Mouse (Mus musculus): Measurements from ENCODE around the gene Exd2. TPM values are rescaled to one million over a fixed set of nuclear protein-coding genes. Genes with fewer than 3 reads are reported as not detected.

The Exd2 gene
- polyA plus RNA-seq, 1 experiment from 2014 or later: 24.9 TPM

- Histone ChIP-seq H3K36me3 (peaks cover 2% of the 10 kb centered on the region; the same call in 1 of the 2 replicates), H3K27me3 (replicated peaks) (no peaks in the 10 kb centered on the region), H3K27ac (no peak overlapping the region), H3K4me1 (no peaks in the 10 kb centered on the region), H3K9me3 (no peaks in the 10 kb centered on the region), H3K9ac (no peak overlapping the region), H3K4me2 (no peak overlapping the region), H3K4me3 (replicated peaks) (no peak overlapping the region)
- ATAC-seq (ENCODE audit: insufficient read depth, low FRiP score, low read depth): no peak
- 57% methylated on average over 1 of the region's 1 CpGs for WGBS
These were observed 37.6 kb downstream of the Exd2 start for GRCm38 (mm10) chr12:80500506-80500905.

DNA sequence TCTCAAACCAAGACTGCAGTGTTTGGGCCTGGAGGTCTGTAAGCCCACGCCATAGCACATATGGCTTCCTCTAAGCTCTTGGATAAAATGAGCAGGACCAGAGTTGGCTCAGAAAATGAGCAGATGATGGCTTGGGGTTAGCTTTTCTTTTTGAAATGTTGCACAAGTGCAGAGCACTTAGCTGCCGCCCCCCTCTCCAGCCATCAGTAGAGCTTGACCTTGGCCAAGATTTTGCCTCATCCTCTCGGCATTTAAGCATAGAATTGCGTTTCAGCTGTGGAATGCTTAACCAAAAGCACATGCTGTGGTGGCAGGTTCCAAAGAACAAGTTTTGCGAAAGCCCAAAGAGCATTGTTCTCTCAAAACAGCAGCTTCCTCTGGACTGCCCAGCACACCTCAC, 41.8 kb downstream of the Exd2 start:
- no peaks in the 10 kb centered on the region for H3K27me3 ChIP-seq (replicated peaks)
- no peak overlapping the region for H3K4me3 ChIP-seq (replicated peaks)
- no peak; the same call in 1 of the 2 replicates for ATAC-seq (ENCODE audit: insufficient read depth, low FRiP score, low read depth)
- WGBS: 72% methylated on average over 5 of the region's 5 CpGs
- peaks cover 2% of the 10 kb centered on the region; the same call in 1 of the 2 replicates for H3K36me3 ChIP-seq
- no peaks in the 10 kb centered on the region for H3K9me3 ChIP-seq
- no peak overlapping the region for H3K9ac ChIP-seq
- H3K4me2 ChIP-seq: no peak overlapping the region
- no peaks in the 10 kb centered on the region for H3K4me1 ChIP-seq
- no peak overlapping the region for H3K27ac ChIP-seq

DNA sequence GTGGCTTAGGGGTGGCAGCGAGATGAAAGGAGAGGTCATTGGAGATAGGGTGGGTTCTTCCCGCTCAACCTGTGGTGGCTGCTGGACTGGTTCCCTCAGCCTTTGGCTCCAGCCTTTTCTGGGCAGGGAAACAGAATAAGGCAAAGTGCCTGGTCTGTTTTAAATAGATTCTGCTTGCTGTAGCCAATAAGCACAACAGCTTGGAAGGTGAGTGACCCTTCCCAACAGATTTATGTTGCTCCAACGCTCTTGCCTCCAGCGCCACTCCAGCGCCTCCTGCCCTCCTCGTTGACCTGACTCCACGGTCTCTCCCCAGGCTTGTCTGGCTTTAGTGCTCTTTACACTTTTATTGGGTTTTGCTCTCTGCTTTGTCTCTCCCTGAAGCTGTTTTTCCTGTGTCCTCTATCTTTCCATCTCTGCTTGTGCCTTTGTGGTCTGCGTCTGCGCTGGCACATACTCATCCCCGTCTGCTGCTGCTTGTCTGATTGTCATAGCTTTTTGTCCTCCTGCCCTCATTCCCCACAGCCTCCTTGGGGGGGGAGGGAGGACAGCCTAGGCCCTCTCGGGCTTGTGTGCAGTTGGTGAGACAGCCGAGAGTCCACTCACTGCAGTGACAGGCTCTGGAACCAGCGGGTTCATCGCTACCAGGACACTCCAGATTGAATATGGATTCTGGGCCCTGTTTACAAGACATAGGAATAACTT, 44.3 kb downstream of the Exd2 start:
- no peaks in the 10 kb centered on the region for H3K9me3 ChIP-seq
- H3K36me3 ChIP-seq: no peaks in the 10 kb centered on the region
- no peak overlapping the region for H3K9ac ChIP-seq
- WGBS: 50% methylated on average over 14 of the region's 14 CpGs
- H3K4me1 ChIP-seq: no peaks in the 10 kb centered on the region
- no peak overlapping the region for H3K4me3 ChIP-seq (replicated peaks)
- no peak for ATAC-seq (ENCODE audit: insufficient read depth, low FRiP score, low read depth)
- no peaks in the 10 kb centered on the region for H3K27me3 ChIP-seq (replicated peaks)
- H3K4me2 ChIP-seq: no peak overlapping the region
- no peak overlapping the region for H3K27ac ChIP-seq

- ATAC-seq (ENCODE audit: insufficient read depth, low FRiP score, low read depth): no peak
- Histone ChIP-seq H3K9ac (peak within 1 kb of the TSS; percentile 39), H3K9me3 (no peaks in the 10 kb centered on the region), H3K4me2 (peak within 1 kb of the TSS; percentile 97), H3K27me3 (replicated peaks) (peaks cover 39% of the 10 kb centered on the region), H3K4me3 (replicated peaks) (peak within 1 kb of the TSS; percentile 64), H3K4me1 (peaks cover 5% of the 10 kb centered on the region), H3K27ac (peak within 1 kb of the TSS; percentile 59), H3K36me3 (no peaks in the 10 kb centered on the region)
- 11% methylated on average over 14 of the region's 14 CpGs for WGBS
These were observed 55.1 kb downstream of the Exd2 start, which contains the start of gene Galnt16 for GRCm38 (mm10) chr12:80517977-80518376. Galnt16 (plus strand) TSS chr12:80518277.

- peak overlapping the region; percentile 39; the same call in 1 of the 2 replicates for H3K9ac ChIP-seq
- WGBS: under 1% methylated on average over 25 of the region's 25 CpGs
- ATAC-seq (ENCODE audit: insufficient read depth, low FRiP score, low read depth): no peak; the same call in 1 of the 2 replicates
These were observed 55.5 kb downstream of the Exd2 start for GRCm38 (mm10) chr12:80518393-80518756.

DNA sequence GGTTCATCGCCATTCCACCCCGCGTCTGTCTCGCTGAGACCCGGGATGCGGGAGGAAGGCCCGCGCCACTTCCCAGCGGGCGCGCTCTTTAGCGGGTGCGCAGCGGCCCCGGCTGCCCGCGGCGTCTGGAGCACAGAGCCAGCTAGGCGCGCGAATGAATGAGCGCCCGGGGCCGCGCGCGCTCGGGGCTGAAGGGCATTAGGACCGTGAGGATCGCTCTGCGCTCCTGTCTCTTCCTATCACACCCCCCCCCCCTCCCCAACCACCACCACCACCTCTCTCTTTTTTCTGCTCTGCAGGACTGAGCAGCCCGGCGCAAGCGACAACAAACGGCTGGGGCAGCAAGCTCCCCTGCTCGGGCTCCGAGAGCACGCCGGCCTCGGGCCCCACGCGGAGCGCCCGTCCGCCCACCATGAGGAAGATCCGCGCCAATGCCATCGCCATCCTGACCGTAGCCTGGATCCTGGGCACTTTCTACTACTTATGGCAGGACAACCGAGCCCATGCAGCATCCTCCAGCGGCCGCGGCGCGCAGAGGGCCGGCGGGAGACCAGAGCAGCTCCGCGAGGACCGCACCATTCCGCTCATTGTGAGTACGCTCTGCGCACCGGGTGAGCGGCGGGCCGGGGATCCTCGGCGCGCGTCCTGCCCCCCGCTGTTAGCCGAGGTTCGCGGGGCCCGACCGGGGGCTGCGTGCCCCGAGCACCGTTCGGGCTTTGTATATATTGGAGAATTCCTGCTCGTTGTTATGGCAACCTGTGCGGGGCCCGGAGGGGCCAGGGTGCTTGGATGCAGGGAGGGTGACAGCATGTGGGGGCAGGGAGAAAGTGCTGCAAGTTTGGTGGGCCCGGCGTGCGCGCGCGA, 56.1 kb downstream of the Exd2 start:
- under 1% methylated on average over 90 of the region's 90 CpGs for WGBS
- peak; percentile 56 for ATAC-seq (ENCODE audit: insufficient read depth, low FRiP score, low read depth)
- Histone ChIP-seq H3K27me3 (replicated peaks) (peaks cover 39% of the 10 kb centered on the region), H3K4me3 (replicated peaks) (peak overlapping the region; percentile 64), H3K27ac (peak overlapping the region; percentile 59), H3K4me2 (peak overlapping the region; percentile 97), H3K9ac (peak overlapping the region; percentile 39), H3K9me3 (no peaks in the 10 kb centered on the region), H3K36me3 (no peaks in the 10 kb centered on the region), H3K4me1 (peaks cover 5% of the 10 kb centered on the region)

More at GRCm38 (mm10) chr12:80518393-80518756, 55.5 kb downstream of the Exd2 start:
- Histone ChIP-seq H3K36me3 (no peaks in the 10 kb centered on the region), H3K4me1 (peaks cover 5% of the 10 kb centered on the region), H3K27me3 (replicated peaks) (peaks cover 39% of the 10 kb centered on the region), H3K27ac (no peak overlapping the region), H3K9me3 (no peaks in the 10 kb centered on the region), H3K4me3 (replicated peaks) (peak overlapping the region; percentile 64), H3K4me2 (peak overlapping the region; percentile 97)

DNA sequence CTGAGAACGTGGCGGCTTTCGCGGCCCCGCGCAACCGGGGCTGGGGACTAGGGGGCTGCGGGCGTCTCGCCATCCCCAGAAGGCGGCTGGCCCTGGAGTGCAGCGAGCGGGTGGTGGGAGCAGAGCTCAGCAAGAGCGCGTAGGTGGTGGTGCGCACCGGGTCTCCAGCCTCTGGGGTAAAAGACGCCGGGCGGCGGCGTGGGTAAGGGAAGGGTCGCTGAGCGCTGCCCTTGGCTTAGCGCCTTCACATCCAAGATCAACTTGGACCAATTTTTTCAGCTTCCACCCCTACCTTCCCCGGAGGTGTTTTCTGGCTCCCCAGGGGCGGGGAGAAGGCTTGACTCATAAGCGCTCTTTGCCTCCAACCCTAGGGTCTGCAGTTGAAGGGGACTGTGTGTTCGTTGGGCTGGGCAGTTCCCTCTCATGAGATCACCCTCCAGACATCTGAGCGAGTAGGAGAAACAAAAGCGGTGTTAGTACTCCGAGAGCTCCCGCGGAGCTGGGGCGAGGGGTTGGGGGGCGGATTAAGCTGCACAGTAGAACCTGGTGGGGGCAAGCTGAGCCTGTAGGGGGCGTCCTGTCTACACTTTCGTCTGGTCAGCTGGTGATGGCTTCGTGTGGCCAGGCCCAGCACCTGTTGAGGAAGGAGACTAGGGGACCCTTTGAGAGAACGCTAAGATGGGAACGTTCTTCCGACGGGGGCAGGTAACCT, 56.9 kb downstream of the Exd2 start:
- Histone ChIP-seq H3K4me1 (peaks cover 5% of the 10 kb centered on the region), H3K27ac (peak overlapping the region; percentile 59), H3K9me3 (no peaks in the 10 kb centered on the region), H3K36me3 (no peaks in the 10 kb centered on the region), H3K27me3 (replicated peaks) (peaks cover 39% of the 10 kb centered on the region), H3K4me3 (replicated peaks) (peak overlapping the region; percentile 64), H3K4me2 (peak overlapping the region; percentile 97), H3K9ac (peak overlapping the region; percentile 39; the same call in 1 of the 2 replicates)
- WGBS: 1% methylated on average over 43 of the region's 43 CpGs
- 0 out of 2 replicates have a peak, but pooled peaks have one; percentile 17 for ATAC-seq (ENCODE audit: insufficient read depth, low FRiP score, low read depth)

- no peak for ATAC-seq (ENCODE audit: insufficient read depth, low FRiP score, low read depth)
- Histone ChIP-seq H3K27ac (no peak overlapping the region), H3K4me1 (peaks cover 10% of the 10 kb centered on the region), H3K4me3 (replicated peaks) (no peak overlapping the region), H3K27me3 (replicated peaks) (peaks cover 32% of the 10 kb centered on the region), H3K9ac (no peak overlapping the region), H3K4me2 (no peak overlapping the region), H3K9me3 (no peaks in the 10 kb centered on the region), H3K36me3 (no peaks in the 10 kb centered on the region)
- 67% methylated on average over 3 of the region's 3 CpGs for WGBS
These were observed 59.1 kb downstream of the Exd2 start for GRCm38 (mm10) chr12:80522006-80522405.

- no peaks in the 10 kb centered on the region for H3K9me3 ChIP-seq
- ATAC-seq (ENCODE audit: insufficient read depth, low FRiP score, low read depth): no peak
- H3K9ac ChIP-seq: no peak overlapping the region
- H3K4me3 ChIP-seq (replicated peaks): no peak overlapping the region
- no peaks in the 10 kb centered on the region for H3K36me3 ChIP-seq
- 44% methylated on average over 12 of the region's 12 CpGs for WGBS
- H3K4me1 ChIP-seq: 0 out of 2 replicates have a peak, but pooled peaks cover 5% of the 10 kb centered on the region
- H3K27me3 ChIP-seq (replicated peaks): peaks cover 10% of the 10 kb centered on the region; the same call in 1 of the 2 replicates
- H3K4me2 ChIP-seq: no peak overlapping the region
- H3K27ac ChIP-seq: no peak overlapping the region
These were observed 61.5 kb downstream of the Exd2 start for GRCm38 (mm10) chr12:80524276-80524921.

DNA sequence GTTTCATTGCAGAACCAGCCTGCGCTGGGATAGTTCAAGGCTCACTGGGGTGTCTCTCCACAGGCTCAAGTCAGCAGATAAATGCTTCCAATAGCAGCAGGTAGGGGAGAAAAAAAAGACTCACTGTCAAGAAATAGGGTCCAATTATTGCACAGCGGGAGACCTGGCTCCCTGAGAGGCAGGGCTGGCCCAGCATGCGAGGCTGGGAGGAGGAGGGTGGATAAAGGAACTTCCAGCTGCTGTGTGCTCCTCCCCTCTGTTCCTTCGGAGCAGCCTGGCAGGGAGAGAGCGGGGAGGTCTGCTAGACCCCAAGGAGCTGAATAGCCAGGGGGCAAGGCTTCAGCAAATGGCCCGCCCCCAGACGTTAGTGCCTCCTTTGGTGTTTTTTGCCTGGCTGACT, 62.6 kb downstream of the Exd2 start:
- 27% methylated on average over 7 of the region's 7 CpGs for WGBS
- Histone ChIP-seq H3K9me3 (no peaks in the 10 kb centered on the region), H3K9ac (no peak overlapping the region)

DNA sequence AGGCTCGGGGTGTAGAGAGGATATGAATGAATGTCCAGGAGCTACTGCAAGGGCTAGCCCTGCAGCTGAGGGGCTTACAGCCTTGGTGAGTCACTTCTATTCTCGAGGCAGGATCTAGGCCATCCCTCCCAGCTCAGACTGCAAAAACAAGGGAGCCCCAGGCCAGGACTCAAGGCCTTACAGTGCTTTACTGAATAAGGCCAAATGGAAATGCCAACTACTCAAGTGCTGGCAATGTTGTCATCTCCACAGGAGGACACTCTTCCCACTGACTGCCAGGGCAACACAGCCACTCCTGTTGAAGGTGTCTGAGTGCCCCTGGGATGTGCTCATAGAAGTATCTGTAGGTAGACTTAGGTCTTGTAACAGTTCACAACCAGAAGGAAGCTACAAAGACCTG, 63.6 kb downstream of the Exd2 start:
- no peak overlapping the region for H3K4me3 ChIP-seq (replicated peaks)
- no peaks in the 10 kb centered on the region for H3K27me3 ChIP-seq (replicated peaks)
- H3K36me3 ChIP-seq: no peaks in the 10 kb centered on the region
- H3K4me1 ChIP-seq: peaks cover 10% of the 10 kb centered on the region; the same call in 1 of the 2 replicates
- H3K9ac ChIP-seq: no peak overlapping the region
- H3K4me2 ChIP-seq: no peak overlapping the region
- WGBS: 70% methylated on average over 2 of the region's 2 CpGs
- no peaks in the 10 kb centered on the region for H3K9me3 ChIP-seq
- no peak for ATAC-seq (ENCODE audit: insufficient read depth, low FRiP score, low read depth)
- H3K27ac ChIP-seq: no peak overlapping the region

More for the DNA sequence above, 62.6 kb downstream of the Exd2 start:
- peaks cover 10% of the 10 kb centered on the region; the same call in 1 of the 2 replicates for H3K4me1 ChIP-seq
- H3K4me3 ChIP-seq (replicated peaks): no peak overlapping the region
- no peak overlapping the region for H3K27ac ChIP-seq
- no peaks in the 10 kb centered on the region for H3K36me3 ChIP-seq
- no peak overlapping the region for H3K4me2 ChIP-seq
- H3K27me3 ChIP-seq (replicated peaks): 0 out of 2 replicates have a peak, but pooled peaks cover under 1% of the 10 kb centered on the region
- ATAC-seq (ENCODE audit: insufficient read depth, low FRiP score, low read depth): peak; percentile 45; the same call in 1 of the 2 replicates
